Mouse (Mus musculus) right cerebral cortex, postnatal 4 days (tissue): ENCODE data around the gene Abtb1.

Experiments used
- DNase-seq: peaks from one replicate; pipeline ENCODE4 v3.0.0-alpha.2; 2022

Abtb1 gene

DNA sequence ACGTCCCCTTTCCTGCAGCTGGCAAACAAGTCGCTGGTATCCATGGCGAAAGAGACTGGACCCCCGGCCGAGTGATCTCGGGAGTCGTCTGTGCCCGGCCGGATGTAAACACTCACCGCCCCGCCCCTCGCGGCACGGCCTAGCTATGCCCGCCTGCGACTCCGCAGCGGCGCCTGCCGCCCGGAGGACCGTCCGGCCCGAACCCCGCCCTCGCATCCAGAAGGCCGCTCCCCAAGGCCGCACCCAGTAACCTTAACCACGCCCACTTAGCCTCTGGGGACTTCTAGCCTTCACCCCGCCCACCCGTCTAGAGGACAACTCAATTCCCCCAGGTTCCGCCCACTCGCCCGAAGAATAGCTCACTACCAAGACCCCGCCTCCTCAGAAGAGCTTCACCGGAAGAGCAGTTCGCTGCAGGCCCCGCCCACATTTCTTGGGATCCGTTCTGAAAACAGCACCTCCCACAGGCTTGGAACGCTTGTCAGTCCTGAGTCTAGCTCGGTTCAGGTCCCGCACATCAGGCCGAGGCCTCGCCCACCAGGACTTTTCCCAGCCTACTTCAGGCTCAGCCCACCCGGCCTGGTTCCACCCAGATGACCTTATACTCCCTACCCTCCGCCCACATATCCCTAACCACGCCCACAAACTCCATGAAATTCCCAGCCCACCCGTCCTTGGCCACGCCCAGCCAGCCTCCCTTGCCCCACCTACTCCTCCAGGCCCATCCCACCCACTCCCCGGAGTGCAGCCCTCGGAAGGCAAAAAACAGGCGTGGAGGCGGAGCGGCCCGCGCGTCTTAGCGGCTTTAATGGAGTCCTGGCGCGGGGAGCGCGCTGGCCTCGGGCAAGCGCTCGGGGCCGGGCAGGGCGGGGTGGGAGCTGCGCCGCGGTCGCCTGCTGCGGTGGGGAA is at the start of gene Abtb1:
Abtb1 (minus strand) TSS at position 204 of the 909 bp plus-strand sequence.
- DNase-seq, result peak; percentile 94

DNA sequence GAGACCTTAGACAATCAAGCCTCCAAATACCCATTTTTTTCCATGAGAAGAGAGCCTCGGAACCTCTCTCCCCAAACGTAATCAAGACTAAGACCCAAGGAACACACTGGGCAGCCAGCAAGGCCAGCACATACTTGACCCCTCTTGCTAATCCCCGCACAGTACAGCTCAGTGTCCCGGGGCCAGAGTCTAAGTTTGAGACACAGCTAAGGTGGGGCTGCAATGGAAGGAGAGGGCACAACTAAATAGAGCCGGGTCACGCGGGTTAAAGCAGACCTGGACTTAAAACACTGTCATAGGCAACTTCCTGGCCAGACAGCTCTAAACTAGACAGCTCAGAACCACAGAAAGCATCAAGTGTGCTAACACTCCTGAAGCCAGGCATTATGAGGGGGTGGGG is 49.0 kb upstream of the Abtb1 start:
- DNase-seq, result no peak

DNA sequence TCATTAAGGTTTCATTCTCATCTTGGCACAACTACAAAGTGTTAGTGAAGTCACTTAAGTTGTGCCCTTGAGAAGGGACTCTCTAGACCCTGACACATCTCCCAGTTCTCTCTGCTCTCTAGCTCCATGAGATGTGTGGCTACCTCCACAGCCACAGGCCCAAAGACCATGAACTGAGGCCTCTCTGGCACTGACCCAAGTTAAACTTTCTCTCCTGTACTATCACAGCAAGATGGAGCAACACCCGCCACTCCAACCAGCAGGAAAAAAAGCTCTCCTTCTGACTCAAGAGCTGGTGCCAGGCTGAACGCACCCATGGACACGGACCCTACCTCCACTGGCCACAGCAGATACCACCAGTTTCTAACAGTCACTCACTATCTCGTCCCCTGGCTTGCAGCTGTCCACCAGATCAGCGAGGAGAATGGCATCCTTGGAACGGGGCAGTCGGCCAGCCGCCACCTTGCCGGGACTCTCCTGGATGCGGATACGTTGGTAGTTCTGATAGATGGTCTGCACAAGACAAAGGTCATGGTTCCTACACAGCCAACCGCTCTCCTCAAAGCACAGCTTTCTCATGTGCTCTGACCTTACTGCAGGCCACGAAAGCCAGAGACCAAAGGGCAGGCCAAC is 47.7 kb upstream of the Abtb1 start:
- no peak for DNase-seq

DNA sequence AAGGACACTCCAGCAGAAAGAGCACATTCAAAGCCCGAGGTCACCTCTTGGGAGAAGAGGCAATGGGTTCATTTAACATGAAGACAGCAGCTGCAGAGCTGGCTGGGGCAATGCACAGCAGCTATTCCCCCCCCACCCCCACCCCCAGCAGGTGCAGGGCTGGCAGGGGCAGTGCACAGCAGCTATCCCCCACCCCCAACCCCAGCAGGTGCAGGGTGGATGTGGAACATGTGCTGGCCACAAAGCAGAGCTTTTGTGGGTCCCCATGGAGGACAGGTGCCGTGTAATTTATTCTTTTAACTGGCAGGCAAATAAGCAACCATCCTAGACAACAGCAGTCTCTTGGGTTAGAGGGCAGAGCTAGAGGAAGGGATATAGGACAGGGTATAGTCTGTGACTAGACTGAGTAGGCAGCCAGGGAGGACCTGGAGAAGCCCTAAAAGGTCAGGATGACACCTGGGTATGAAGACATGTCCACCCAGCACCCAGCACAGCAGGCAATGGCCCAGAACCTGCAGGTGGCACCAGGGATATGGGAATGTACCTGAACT is 44.7 kb upstream of the Abtb1 start:
- no peak for DNase-seq

DNA sequence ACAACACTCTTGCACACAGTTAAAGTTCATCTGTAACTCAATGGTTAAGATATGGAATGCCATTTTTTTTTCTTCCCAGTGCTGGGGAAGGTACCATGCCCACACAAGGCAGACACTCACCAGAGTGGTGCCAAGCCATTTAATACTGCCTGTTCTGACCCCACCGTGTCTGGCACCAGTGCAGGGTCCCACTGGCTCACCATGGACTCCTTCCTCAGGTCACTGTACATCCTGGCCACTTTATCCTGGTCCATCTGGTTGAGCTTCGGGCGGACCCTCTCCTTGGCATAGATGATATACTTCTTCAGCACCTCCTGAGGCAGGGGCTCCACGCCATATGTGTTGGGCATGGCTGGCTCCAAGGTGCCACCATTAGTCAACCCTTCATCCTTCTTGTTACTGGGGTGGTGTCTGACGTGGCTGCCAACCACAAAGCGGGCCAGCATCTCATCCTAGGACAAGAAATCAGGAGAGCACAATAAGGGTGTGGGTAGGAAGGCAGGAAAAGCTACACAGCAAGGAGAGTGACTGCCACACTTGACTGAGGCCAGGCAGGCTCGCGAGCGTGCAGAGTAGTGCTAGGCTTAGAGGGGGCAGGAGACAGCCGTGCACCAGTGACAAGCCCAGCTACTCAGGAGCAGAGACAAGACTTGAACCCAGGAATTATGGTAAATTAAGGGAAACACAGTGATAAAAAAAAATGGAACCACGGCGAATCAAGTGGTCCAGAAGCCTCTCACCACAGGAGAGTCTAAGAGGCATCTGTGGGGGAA is 44.0 kb upstream of the Abtb1 start:
- DNase-seq, result no peak

DNA sequence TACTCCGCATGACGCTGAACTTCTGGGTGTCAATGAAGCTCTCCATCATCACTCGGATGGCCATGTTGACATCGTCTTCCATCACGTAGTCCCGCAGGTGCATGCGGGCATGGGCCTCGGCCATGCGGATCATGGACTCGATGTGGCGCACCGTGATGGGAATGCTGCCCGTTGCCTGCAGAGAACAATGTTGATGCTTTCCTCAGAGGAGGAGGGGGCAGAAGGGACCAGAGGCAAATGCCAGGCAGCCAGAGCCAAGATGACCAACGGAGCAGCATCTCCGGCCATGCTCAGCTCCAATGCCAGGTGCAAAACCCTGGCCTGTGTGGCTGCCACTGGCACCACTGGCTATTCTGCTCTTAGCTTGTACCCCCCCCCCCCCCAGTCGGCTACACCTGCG is 42.9 kb upstream of the Abtb1 start:
- DNase-seq, result no peak

DNA sequence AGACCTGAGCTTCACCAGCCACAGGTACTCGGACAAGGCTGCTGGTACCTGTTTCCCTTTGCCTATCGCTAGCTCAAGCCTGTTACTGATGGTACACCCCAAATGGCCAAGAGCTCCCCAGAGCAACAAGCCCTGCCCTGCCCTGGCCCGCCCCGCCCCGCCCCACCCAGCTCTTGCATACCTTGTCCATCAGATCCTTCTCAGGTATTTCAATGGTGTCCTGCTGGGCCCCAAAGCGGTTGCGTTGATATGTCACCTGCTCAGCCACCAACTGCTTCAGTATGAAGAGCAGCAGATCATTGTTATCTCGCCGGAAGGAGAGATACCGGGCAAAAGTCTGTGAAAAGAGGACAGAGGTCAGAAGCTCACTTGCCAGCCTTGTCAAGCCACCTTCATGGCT is 42.4 kb upstream of the Abtb1 start:
- no peak for DNase-seq

DNA sequence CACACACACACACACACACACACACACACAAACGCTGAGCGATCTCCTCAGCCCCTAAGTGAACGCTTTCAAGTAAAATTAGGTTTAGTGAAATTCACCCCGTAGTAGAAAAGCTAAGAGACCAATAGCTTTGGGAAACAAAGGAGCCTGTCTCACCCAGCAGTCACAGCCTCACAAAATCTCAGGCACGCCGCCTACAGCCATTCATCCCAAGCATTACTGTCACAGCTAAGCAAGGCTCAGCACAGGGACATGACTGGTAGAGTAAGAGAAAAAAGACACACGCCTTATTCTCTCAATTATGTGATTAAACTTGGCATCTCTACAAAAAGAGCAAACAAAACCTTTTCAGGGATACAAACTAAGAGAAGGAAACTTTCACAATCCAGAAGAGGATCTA is 39.5 kb upstream of the Abtb1 start:
- DNase-seq, result no peak

DNA sequence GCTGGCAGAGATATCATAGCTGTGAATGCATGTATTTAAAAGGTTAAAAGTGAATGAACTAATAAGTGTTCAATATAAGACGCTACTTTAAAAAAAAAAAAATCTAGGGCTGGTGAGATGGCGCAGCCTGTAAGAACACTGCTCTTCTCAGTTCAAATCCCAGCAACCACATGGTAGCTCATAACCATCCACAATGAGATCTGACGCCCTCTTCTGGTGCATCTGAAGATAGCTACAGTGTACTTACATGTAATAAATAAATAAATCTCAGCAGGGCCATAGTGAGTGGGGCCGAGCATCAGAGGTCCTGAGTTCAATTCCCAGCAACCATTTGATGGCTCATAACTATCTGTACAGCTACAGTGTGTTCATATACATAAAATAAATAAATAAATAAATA is 37.7 kb upstream of the Abtb1 start:
- no peak for DNase-seq

DNA sequence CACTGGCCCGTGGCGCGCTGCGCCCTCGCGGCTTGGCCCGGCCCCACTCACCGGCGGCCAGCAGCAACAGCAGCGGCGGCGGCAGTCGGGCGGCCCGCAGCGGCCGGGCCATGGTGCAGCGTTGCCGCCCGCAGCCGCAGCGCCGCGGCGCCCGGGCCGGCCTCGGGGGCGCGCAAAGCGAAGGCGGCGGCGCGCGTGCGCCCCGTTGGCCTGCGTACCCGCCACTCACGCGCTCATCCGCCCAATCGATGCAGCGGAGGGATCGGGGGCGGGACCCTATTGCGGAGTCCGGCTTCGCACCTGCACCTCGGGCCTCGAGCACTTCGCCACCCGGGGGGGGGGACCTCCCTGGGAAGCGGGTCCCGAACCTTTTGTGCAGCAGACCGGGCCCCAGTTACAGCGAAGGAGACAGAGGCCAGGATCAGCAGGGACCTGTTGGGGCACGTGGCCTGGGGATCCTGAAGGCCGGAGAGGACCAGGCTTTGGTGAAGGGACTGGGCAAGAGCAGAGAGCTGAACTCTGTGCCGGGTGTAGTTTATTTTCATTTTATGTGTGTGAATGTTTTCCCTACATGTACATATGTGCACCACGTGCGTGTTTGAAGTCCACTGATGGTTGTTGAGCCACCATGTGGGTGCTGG is 33.2 kb upstream of the Abtb1 start, which contains the start of gene Podxl2:
Podxl2 (minus strand) TSS at position 177 of the 641 bp plus-strand sequence.
- DNase-seq, result peak; percentile 90

DNA sequence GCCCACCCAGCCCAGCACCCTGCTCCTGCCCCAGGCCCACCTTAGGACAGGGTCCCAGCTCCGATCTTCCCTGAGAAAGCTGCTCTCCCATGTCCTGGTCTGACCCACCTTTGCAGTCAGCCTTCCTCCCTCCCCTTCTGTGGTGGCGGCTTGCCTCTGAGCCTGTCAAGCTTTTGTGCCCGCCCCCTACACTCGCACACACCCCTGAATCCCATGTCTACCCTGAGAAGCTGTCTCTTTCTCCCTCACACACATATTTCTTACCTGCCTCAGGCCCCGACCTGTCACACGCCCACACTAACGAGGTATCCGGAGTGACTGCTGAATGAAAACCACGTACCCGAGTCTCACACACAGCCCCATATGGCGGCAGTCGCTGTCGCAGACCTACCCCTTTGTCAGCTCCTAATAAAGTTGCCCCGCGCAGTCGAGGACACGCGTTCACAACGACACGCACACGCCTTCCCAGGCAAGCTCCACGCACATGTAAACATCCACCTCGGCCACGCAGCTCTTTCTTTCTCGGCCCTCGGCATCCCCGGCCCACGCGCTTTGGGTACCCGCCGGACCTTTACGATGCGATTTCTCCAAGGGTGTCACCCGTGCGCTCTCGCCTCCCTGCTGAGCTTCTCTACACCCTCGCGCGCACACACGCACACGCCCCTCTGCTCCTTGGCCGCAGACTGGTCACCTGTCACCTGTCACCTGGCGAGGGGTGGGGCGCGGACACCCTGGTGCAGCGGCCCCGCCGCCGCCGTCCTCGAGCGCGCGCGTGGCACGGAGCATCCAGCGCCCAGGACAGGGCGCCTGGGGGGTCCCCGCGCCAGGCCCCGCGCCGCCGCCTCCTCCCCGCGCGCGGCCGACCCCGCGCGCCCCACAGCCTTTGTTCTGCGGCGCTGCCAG is 32.4 kb upstream of the Abtb1 start:
- DNase-seq, result peak; percentile 58

DNA sequence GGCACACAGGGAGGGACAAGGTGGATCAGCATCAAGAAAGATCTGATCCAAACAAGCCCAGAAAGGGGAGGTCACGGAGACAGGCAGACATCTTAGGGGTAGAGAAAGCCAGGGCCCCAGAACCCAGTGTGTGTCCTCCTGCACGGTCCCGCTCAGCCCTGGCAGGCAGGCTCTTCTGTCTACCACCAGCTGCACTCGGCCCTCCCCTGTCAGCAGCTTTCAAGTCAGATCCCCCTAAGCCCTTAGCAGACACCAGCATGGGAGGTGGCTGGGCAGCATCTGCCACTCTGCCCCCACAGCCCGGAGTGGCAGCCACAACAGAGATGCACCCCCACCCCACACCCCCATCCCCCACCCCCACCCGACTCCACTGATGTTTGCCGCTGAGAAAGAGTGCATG is 31.0 kb upstream of the Abtb1 start:
- no peak for DNase-seq

DNA sequence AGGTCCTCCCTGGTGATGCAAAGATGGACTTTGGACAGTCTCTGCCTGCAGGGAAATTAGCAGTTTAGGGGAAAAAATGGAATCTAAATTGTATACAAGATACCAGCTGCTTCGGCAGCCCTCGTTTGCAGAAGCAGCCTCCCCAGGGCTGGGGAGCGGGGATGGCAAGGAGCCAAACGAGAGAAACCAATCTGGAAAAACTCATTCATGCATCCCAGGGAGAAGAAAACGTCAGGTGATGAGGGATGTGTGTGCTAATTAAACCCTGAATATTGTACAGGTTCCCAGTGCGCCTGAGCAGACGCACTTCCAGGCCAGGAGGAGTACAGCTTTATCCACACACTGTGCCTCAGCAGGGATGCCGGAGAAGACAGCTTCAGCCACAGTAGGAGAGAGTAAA is 29.8 kb upstream of the Abtb1 start:
- DNase-seq, result peak; percentile 69

DNA sequence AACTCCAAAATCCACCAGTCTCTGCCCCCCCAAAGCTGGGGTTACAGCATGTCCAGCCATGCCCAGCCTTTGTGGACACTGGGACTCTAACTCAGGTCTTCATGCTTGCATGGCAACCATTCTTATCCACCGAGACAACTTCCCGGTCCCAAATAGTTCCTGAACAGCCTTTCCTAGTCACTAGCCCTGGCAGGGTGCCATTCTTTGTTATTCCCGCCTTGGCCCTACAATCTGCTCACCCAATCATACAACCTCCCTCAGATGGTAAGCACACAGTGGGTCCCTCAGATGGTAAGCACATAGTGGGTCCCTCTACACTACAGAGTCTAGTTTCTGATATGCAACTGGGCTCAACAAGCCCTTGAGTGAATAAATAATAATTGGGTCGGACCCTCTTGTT is 28.8 kb upstream of the Abtb1 start:
- peak; percentile 50 for DNase-seq

DNA sequence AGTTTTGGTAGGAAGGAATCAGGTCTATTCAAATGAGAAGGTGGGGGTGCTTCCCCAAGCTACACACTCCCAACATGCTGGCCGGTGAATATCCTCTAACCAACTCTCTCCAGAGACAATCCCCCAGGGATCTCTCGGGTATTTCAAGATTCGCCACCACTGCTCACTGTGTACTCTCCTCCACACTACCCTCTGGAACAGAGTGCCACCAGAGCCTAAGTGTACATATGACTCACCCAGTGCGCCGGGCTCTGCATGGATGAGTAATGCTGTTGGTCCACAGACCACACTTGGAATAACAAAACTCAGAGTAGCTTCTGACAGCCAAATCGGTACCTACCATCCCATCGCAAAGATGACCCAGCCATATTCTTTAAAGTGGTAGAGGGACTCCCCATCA is 27.7 kb upstream of the Abtb1 start:
- no peak for DNase-seq

DNA sequence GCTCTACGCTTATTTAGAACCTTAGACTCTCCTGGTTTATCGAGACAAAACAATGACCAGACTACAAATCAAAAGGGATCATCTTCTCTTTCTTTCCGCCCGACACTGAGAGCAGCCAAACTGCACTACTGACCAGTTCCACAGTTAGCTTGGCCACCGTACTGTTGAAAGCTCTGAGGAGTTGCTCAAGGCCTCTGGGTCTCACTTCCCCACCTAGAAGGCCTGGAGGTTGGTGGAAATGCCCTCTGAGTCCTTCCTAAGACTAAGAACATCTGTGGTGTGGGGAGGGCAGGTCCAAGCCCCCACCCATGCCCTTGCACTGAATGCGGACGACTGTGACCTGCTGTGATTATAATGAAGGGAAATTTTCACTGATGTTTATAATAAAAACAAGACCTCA is 23.9 kb upstream of the Abtb1 start:
- no peak for DNase-seq

DNA sequence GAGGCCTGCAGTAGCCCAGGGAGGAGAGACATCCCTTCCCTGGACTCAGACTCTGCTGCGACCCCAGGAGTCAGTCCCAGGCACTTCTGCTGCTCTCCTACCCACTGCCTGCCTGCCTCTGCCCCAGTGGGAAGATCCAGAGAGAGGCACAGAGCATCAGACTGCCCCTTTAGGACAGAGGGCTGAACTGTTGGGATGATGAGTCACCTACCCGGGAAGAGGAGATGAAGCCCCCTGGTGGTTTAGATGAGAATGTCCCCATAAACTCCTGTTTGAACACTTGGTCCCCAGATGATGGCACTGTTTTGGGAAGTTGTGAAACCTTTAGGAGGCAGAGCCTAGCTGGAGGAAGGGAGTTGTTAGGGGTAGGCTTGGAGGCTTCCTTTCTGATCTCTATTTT is 19.1 kb upstream of the Abtb1 start:
- DNase-seq, result no peak

DNA sequence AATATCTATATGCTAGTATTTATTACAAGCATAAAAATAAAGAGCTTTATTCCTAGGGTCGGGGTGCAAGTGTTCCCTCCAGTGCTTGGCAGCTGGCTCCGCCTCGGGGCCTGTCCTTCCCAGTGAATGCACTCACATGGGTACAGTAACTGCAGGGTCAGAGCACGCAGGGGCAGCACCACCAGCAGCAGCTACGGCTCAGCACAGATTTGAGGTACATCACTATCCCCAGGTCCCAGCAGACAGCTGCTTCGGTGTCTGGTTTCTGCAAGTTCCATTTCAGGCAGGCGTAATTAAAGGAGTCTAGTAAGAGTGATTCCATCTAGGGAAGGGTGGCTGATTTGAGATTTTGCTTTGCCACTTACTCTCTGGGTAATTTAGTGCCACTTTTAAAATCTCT is 16.6 kb upstream of the Abtb1 start:
- no peak for DNase-seq

DNA sequence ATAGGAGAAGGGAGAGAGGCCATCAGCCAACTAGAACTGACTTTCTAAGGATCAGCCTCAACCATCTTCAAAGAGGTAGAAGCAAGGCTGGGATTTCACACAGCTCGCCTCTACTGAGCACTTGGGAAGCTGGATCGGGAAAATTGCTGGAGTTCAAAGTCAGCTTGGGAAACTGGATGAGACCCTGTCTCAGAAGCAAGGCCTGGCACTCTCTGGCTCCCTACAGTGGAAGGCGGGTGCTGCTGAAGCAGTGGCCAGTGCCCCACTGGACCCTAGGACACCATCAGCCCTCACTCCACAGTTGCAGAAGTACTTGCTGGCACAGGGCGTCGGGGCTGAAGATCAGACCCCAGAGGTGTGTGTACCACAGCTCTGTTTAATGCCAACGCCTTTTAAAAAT is 16.0 kb upstream of the Abtb1 start:
- DNase-seq, result no peak

DNA sequence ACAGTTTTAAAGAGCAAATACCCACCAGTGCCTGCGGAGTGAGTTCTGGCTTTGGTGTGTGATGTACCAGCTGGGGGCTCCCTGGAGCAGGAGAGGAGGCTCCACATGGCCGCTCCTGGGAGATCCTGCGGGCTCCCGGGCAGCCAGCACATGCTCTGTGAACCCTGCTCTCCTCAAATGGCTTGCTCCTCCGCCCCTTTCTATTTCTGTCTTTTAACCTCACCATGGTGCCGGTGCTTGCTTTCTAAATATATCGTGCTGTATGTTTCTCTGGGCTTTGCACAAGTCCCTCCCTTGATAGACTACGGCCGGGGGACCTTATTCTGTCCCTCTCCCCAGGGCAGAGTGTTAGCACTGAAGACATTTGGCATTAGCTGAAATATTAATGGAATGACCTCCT is 15.5 kb upstream of the Abtb1 start:
- no peak for DNase-seq

DNA sequence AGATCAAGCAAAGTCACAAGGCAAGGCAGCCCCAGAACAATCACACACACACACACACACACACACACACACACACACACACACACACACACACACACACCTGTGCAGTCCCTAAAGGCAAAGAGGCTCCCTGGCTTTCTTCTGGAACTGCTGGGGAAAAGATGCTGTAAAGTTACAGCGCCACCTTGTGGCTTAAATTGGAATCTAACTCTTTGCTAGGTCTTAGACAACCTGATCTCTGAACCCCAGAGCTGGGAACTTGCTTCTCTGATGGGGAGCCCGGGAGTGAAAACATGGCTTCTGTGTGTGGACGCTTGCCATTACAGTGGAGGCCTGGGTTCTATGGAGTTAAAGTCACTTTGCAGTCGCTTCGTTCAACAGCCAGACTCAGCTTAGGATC is 13.9 kb upstream of the Abtb1 start:
- peak; percentile 61 for DNase-seq

DNA sequence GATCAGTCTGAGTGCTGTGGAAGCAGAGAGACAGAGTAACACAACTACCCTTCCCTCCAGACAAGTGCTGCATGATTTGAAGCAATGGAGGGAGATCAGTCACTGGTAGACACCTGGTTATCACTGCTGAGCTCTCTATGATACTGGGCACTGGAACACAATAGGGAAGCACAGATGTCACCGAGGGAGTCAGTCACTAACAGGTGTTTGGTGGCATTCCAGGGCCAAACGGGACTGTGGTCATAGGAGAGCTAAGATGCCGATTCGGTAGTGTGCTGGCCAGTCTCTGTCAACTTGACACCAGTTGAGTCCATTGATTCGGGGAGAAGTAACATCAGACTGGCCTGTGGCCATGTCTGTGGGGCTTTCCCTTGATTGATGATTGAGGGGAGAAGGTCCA is 12.7 kb upstream of the Abtb1 start:
- no peak for DNase-seq
